Mouse (Mus musculus) fat pad, adult 2 months (tissue): ENCODE results near the gene Nfat5.

Experiments
- DNase-seq: peaks from one replicate; pipeline ENCODE4 v3.0.0-alpha.2; 2011; ENCODE audit warnings: low read depth, low spot score; ENCODE audit errors: extremely low read depth

The Nfat5 gene

GRCm38 (mm10) chr8:107292119-107292927 lies 947 bp upstream of the Nfat5 start:
- no peak for DNase-seq

DNA sequence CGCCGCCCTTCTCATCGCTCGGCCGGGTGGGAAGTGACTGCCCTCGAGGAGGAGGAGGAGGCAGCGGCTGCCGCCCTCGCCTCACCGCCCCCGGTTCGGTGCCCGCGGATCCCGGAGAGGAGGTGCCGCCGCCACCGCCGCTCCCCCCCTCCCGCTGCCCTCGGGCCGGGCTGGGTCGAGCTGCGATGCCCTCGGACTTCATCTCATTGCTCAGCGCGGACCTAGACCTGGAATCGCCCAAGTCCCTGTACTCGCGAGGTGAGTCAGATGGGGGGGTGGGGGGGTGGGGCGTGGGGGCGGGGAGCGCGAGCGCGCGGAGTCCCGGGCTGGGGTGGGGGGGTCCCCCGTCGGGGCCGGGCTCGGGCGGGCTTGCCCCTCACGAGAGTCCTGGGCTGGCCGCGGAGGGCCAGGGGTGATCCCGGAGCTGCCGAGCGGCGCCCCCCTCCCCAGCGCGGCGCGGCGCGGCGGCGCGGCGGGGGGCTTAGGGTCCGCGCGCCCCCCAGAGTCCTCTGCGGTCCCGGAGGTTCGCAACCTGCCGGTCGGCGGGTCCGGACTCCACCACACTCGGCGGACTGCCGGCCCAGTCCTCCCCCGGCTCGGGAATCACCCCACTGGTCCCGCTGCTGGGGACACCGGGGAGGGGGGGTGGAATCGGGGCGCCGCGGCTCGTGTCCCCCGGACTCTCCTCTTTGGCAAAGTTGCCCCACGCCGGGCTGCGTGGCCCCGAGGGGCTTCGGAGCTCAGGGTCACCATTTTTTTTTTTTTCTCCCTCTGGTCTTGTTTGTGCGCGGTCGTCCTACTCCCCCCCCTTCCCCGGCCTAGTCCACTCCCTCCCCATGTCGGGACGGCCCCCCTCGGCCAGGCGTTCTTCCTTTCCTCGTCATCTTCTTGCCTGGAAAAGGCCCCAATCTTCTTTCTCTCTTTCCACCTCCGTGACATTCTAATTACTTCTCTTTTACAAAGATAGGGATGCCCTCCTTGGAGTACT lies 665 bp downstream of the Nfat5 start:
- no peak for DNase-seq

DNA sequence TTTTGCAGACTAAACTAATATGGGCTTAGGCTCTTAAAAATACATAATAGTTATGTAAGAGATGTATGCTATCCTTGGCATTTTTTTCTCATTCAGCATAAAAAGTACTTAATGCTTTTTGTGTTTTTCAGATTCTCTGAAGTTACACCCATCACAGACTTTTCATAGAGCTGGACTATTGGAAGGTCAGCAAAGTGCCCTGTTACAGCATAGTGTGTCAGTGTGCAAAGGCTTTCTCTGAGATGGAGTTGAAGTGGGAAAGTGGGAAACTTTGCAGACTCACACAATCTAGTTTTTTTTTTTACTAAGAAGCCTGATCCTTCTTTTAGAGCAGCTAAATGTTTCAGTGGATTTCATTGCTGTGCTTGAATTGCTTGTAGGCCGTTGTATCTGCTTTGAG lies 2.2 kb downstream of the Nfat5 start:
- no peak for DNase-seq

DNA sequence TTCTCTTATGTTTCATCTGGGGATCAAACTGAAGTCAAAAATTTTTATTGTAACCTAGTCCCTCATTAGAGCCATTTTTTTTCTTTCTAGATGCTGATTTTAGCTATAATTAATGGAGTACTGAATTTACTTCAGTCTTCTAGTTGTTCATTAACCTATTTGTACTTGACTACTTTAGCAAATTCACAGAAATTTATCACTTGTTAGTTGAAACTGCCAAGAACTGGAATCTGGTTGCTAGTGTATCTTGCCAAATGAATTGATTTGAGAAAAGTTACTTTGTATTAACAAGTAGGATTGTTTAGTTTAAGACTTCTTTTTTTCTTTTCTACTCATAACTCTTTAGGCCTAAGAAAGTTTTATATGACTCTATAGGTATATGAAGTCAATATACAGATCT lies 18.6 kb downstream of the Nfat5 start:
- DNase-seq = no peak

GRCm38 (mm10) chr8:107324142-107324541 lies 30.9 kb downstream of the Nfat5 start:
- DNase-seq = no peak

DNA sequence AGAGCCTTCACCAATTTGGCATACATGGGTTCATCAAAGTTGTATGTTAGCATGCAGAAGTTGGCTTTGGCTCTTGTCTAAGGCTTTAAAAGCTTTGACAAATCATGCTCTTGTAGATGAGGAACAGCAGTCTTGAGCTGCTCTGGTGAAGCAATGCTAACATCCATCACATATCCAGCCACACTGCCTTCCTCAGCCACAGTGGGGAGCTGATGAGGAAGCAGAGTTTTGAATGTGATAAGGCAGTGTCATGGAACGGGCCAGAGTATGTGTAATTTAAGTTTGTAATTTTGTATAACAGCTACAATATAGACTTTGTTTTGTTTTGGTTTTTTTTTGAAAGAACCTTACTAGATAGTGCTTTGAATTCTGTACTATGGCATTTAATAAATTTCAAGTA lies 36.3 kb downstream of the Nfat5 start:
- no peak for DNase-seq

- no peak for DNase-seq
These were observed 43.2 kb downstream of the Nfat5 start for GRCm38 (mm10) chr8:107336480-107336879.

GRCm38 (mm10) chr8:107370311-107370710 lies 77.0 kb downstream of the Nfat5 start:
- DNase-seq = no peak

DNA sequence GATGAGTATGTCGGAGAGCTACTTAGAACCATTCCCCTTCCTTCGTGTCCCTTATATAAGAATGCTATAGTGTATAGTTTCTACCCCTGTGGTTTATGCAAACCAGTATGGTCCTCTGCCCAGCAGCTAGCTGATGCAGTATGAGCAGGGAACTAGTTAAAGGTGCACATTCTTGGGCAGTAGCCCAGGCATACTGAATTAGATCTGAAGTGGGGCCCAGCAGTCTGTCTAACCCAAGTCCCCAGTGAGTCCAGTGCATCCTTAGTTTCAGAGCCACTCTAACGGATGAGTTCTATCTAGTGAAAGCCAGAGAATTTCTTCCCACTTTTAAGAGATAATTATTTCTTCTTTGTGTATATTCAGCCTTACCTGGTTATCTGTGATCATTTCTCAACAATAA lies 84.1 kb downstream of the Nfat5 start:
- DNase-seq = no peak

- DNase-seq = no peak
These were observed 87.5 kb downstream of the Nfat5 start for GRCm38 (mm10) chr8:107380734-107381133.

GRCm38 (mm10) chr8:107381666-107382065 lies 88.4 kb downstream of the Nfat5 start:
- no peak for DNase-seq

DNA sequence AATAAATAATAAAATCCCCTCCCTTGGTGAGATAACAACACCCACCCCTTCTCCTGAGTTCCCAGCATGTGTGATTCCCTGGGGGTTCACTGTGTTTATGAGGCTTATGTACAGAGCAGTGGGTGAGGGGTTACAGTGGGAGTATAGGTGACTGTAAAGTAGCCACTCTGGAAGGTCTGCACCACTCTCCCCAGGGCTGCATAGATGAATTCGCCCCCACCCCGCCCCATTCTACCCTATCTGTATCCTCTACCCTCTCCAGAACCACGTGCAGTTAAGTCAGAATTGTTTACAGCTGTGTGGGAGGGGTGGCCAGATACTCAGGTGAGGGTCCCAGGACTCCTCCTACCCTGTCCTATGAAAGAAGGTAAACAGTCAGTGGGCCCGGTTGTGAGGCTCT lies 89.6 kb downstream of the Nfat5 start:
- no peak for DNase-seq

GRCm38 (mm10) chr8:107384651-107385050 lies 91.4 kb downstream of the Nfat5 start:
- DNase-seq = no peak

- no peak for DNase-seq
These were observed 91.8 kb downstream of the Nfat5 start for GRCm38 (mm10) chr8:107385063-107385462.

- no peak for DNase-seq
These were observed 92.9 kb downstream of the Nfat5 start for GRCm38 (mm10) chr8:107386171-107386570.

DNA sequence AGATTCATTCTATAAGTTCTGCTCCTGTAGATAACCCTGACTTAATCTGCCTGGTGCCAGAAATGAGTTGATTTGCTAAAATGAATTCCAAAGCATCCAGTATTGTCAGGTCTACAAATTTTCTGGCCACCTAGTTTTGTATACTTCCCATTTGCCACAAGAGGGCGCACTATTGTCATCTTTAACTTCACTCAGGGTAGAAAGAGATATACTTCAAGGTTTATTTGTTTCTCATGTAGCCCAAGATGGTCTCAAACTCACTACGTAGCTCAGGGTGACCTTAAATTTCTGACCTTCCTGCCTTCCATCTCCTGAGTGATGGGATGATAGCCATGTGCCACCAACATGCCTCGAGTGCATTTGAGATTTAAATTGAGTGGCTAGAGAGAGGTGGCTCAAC lies 93.4 kb downstream of the Nfat5 start:
- DNase-seq = no peak

DNA sequence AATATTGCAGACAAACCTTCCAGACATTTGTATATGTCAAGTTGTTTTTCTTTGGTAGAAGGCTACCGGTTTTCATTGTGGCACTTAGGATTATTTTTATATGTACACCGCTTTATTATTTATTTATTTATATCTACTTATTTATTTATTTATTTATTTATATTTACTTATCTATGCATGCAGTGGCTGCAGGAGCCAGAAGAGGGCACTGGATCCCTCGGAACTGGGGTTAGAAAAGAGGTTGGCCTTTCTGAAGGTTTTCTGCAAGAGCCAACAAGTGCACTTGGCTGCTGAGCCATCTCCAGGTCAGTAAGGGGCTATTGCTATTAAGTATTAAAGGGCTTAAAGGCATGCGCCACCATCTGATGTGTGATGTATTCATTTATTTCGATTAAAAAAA lies 94.6 kb downstream of the Nfat5 start:
- DNase-seq = no peak

DNA sequence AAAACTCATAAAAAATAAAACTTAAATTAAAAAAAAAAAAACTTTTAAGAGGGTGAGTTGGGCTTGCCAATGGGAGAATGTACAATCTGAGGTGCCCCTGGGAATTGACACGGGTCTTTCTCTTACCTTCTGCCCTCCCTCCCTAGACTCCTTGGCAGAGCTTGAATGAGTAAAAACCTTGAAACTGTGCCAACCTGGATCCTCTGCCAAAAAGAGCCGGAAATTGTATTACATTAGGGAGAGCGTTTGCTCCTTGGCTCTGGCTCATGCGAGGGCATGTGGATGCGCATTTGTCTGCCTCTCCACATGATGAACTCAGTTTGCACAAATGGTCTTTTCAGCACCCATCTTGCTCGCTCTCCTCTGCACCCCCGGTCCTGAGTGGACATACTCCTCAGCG lies 96.3 kb downstream of the Nfat5 start:
- no peak for DNase-seq

DNA sequence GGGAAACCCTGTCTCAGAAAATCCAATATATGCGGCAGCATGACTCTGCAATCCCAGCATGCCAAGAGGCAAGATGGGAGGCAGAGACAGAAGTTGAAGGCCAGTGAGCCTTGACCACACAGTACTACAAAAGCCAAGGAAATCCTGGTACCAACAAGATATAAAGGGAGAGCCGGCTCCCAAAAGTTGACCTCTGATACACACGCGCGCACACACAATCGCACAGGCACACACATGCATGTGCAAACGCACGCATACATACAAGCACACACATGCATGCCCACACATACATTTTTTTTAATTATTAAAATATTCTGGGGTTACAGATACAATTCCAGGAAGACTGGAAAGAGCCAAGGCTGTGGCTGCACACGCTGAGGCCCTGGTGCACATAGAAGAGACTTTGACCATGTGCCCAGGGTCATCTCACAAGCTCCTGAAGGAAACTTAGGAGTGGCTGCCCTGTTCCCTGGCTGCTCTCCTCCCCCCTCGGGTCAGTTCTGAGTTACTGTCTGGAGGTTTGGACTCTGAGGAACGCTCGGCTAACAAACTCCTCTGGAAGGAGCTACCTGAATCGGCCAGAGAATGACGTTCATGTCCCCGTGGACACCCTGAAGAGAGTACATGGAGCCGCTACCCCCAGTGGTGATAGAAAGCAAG lies 97.3 kb downstream of the Nfat5 start:
- no peak for DNase-seq

GRCm38 (mm10) chr8:107391136-107391516 lies 97.9 kb downstream of the Nfat5 start:
- no peak for DNase-seq

GRCm38 (mm10) chr8:107395397-107395796 lies 102.1 kb downstream of the Nfat5 start:
- no peak for DNase-seq
